Mouse (Mus musculus): ENCODE data around the gene Sun1.

DNA sequence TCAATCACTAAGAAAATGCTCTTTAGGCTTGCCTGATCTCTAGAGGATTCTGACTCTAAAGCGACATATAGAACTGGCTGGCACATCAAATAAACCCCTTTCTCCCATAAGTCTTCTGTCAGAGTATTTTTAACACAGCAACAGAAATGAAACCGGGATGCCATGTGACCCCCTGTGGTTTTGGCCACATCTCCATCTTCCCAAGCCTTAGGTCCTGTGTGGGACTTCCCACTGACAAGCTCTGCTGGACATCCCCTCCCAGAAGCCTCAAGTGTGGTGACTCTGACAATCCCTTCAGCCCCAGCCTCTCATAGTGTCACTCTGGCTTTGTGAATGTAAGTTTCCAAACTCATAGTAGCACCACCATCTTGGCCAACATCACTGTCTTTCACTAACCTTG is 93.7 kb downstream of the Sun1 start:
- TF ChIP-seq CTCF (IDR thresholded peaks at IDR 0.05; ENCODE audit: borderline replicate concordance, insufficient read depth, low read length), result no peak
- no peak for TF ChIP-seq POLR2A (IDR thresholded peaks at IDR 0.05; ENCODE audit: low read depth, low read length)

Measured in embryonic fibroblast, embryonic 13.5 days (primary cell).